Mouse (Mus musculus) brain, embryonic 14.5 days (tissue): ENCODE measurements around the gene Txlng.

Experiments used
- CTCF ChIP-seq: fragments of 200-500 bp; IDR thresholded peaks from 2 replicates; pipeline ENCODE4 v1.5.1; 2012; ENCODE audit warnings: inconsistent platforms, mild to moderate bottlenecking, moderate library complexity, borderline replicate concordance; ENCODE audit not compliant: insufficient read depth, insufficient read length; ENCODE audit errors: extremely low read depth
- POLR2A ChIP-seq: fragments of 200-500 bp; IDR thresholded peaks from 2 replicates; pipeline ENCODE4 v1.6.1; 2012; ENCODE audit warnings: mild to moderate bottlenecking, inconsistent platforms, borderline replicate concordance; ENCODE audit not compliant: poor library complexity, insufficient read depth, insufficient read length, severe bottlenecking; ENCODE audit errors: extremely low read depth

DNA sequence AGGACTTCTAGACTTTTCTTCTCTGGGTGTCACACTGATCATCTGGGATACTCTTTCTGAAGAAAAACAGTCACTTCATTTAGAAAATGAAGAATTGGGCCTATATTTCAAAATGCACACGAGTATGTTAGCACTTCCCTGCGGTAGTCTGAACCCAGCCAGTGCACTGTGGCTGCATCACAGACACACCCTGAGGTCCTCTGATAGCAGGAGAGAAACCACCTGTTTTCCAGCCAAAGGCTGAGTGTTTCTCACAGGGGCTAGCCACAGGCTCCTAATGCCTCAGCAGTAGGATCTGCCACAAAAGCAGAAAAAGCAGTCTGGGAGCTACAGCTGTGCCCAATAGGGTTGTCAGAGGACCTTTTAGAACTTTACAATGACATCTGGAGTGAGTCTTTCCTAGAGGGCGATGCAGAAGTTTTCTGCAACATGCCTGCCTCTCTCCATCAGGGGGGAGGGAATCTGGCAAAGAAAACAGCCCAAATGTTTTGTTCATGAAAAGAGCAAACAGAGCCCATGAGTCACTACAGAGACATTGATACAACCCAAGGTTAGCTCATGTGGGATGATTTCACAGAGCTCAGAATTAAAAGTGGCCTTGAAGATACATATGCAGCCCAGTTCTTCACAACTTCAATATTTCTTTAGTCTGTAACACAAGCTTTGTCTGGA is 39.2 kb upstream of the Txlng start:
- no peak for TF ChIP-seq POLR2A
- no peak for TF ChIP-seq CTCF
